22 mouse cellular contexts compared by ENCODE assay signal in the genomic region with DNA sequence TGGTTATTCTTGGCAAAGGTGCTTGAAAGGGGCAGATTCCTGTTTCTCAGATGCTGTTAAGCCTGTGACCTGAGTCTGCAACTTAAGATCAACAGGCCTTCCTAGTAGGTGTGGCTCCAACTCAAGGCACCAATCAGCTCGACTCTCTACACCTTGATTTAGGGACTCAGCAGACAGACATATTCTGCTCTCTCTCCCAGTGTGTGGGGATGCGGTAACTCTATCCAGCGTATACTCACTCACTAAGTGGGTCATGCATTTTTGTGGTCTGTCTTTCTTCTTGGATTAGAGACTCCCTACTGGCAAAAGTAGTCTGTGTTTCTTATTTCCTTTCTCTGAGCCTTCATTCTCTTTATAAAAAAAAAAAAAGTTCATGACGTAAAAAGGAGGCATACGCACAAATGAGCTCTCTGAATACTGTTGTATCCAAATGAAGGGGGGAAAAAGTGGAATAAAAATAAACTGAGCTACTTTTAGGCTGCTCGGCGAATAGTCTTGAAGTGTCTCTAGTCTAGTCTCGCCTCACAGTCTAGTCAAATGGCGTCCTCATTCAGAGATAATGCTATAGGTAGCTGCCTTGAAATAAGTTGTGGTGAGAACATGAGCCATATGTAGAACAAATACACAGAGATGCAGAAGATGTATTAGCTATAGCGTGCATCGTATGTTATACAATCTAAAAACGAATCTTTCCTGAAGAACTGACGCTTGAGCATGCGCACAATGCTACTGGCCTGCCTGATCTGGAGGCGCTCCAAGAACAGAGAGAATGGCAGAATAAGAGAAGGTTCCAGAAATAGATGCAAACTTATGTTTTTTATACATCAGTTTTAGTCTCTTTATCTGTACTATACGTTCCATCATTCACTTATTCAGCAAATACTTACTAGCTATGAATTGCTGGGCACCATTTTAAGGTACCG. TPM values are rescaled to one million over a fixed set of nuclear protein-coding genes. Genes with fewer than 3 reads are reported as not detected.
DNase-seq lines count a peak whose midpoint lies in the region; ATAC-seq lines count a peak whose summit lies in the region.
"Had no signal": no experiment of that assay in that cellular context is flagged by ENCODE, and none has a peak within 500 bp of the region (broad histone marks: within the 10 kb centered on the region; RNA-seq: fewer than 3 reads in every experiment).

No protein-coding gene starts in this region.

- intact Hi-C loops in left cerebral cortex, postnatal 4 days (cut with DNase I) = loop anchor here (10.0 kb wide), 1 partner anchor 554 kb away; no protein-coding TSS in a partner anchor
- intact Hi-C loops in left cerebral cortex, postnatal 10 days (cut with DNase I) = loop anchor here (10.0 kb wide), 1 partner anchor 114 kb away; a partner anchor contains a TSS

- no peak for ATAC-seq in CD4-positive, CD25-positive, alpha-beta regulatory T cell, adult 4 months
- ATAC-seq: intestine, embryonic 16.5 days; lung, postnatal 0 days; midbrain, embryonic 13.5 days had no signal

- DNase-seq in embryo, embryonic 10.5 days (ENCODE audit: low spot score) = peak; percentile 1
- DNase-seq in embryo, embryonic 11 days = no peak
- DNase-seq in left cerebral cortex, adult 18-20 months (ENCODE audit: low spot score in 2 of 2) = peak; percentile 26 to 48
- no peak for DNase-seq in left cerebral cortex, postnatal 4 days
- DNase-seq in left cerebral cortex, postnatal 10 days (ENCODE audit: extremely low spot score in 1 of 2, low spot score in 2 of 2) = peak; percentile 11 to 52
- DNase-seq in right cerebral cortex, postnatal 4 days = peak; percentile 52
- DNase-seq in layer of hippocampus, adult 9-11 months = no peak
- DNase-seq: cerebellum, adult 8-10 months; kidney, postnatal 36 days; thymus, postnatal 36 days had no signal

RNA-seq across cellular contexts. Expression of a gene that starts 55.6 kb away (rescaled TPM):
- total RNA-seq in left cerebral cortex, adult 18-20 months (2021) = not detected
- not detected for total RNA-seq in left cerebral cortex, postnatal 4 days (2021)
- not detected for total RNA-seq in left cerebral cortex, postnatal 10 days (2021)
- not detected for polyA plus RNA-seq in CD4-positive, CD25-positive, alpha-beta regulatory T cell, adult 4 months (2017; shearing (Covaris generic))
- total RNA-seq: adrenal gland, postnatal 14 days; CH12.LX; heart, postnatal 25 days; layer of hippocampus, postnatal 25 days; megakaryocyte progenitor cell, adult 5-6 weeks had no signal
- polyA plus RNA-seq: cortical plate, adult 2 months; heart, embryonic 11.5 days; liver, embryonic 14.5 days; midbrain, embryonic 13.5 days had no signal

Comparison
In these comparisons a context has a peak if more than half of its experiments do, and no peak if none do; other contexts are left out.
1. DNase-seq: peak in embryo, embryonic 10.5 days (single experiment), left cerebral cortex, adult 18-20 months (2 of 2), left cerebral cortex, postnatal 10 days (2 of 2) and right cerebral cortex, postnatal 4 days (single experiment); none in embryo, embryonic 11 days (single experiment), left cerebral cortex, postnatal 4 days (single experiment) and layer of hippocampus, adult 9-11 months (single experiment).